Mouse (Mus musculus): ENCODE data around the gene Grb2.

The Grb2 gene

GRCm38 (mm10) chr11:115689137-115689915, 19.1 kb downstream of the Grb2 start:
- DNase-seq (ENCODE audit: low spot score in 2 of 2), result no peak

GRCm38 (mm10) chr11:115686369-115686768, 22.0 kb downstream of the Grb2 start:
- no peak for DNase-seq (ENCODE audit: low spot score in 2 of 2)

GRCm38 (mm10) chr11:115685954-115686353, 22.4 kb downstream of the Grb2 start:
- DNase-seq (ENCODE audit: low spot score in 2 of 2), result no peak

- DNase-seq (ENCODE audit: low spot score in 2 of 2), result no peak
Measured at GRCm38 (mm10) chr11:115684877-115685276, 23.5 kb downstream of the Grb2 start.

- DNase-seq (ENCODE audit: low spot score in 2 of 2), result no peak
Measured at GRCm38 (mm10) chr11:115683326-115683725, 25.1 kb downstream of the Grb2 start.

- no peak for DNase-seq (ENCODE audit: low spot score in 2 of 2)
Measured at GRCm38 (mm10) chr11:115682411-115682810, 26.0 kb downstream of the Grb2 start.

GRCm38 (mm10) chr11:115679554-115680238, 28.7 kb downstream of the Grb2 start:
- DNase-seq (ENCODE audit: low spot score in 2 of 2), result no peak

GRCm38 (mm10) chr11:115678861-115679260, 29.5 kb downstream of the Grb2 start:
- DNase-seq (ENCODE audit: low spot score in 2 of 2), result no peak

GRCm38 (mm10) chr11:115677511-115677910, 30.9 kb downstream of the Grb2 start:
- no peak for DNase-seq (ENCODE audit: low spot score in 2 of 2)

- DNase-seq (ENCODE audit: low spot score in 2 of 2), result no peak
Measured at GRCm38 (mm10) chr11:115676738-115677137, 31.7 kb downstream of the Grb2 start.

GRCm38 (mm10) chr11:115674235-115674865, 34.0 kb downstream of the Grb2 start:
- DNase-seq (ENCODE audit: low spot score in 2 of 2), result no peak

GRCm38 (mm10) chr11:115673471-115674234, 34.7 kb downstream of the Grb2 start:
- no peak for DNase-seq (ENCODE audit: low spot score in 2 of 2)

GRCm38 (mm10) chr11:115672226-115672987, 36.0 kb downstream of the Grb2 start:
- no peak for DNase-seq (ENCODE audit: low spot score in 2 of 2)

GRCm38 (mm10) chr11:115670451-115671050, 37.8 kb downstream of the Grb2 start:
- DNase-seq (ENCODE audit: low spot score in 2 of 2), result no peak

GRCm38 (mm10) chr11:115663676-115664335, 44.6 kb downstream of the Grb2 start:
- no peak for DNase-seq (ENCODE audit: low spot score in 2 of 2)

- DNase-seq (ENCODE audit: low spot score in 2 of 2), result no peak
Measured at GRCm38 (mm10) chr11:115660376-115660775, 48.0 kb downstream of the Grb2 start.

GRCm38 (mm10) chr11:115658521-115658920, 49.9 kb downstream of the Grb2 start:
- no peak for DNase-seq (ENCODE audit: low spot score in 2 of 2)

- DNase-seq (ENCODE audit: low spot score in 2 of 2), result no peak
Measured at GRCm38 (mm10) chr11:115654128-115654527, 54.3 kb downstream of the Grb2 start.

GRCm38 (mm10) chr11:115653194-115653593, 55.2 kb downstream of the Grb2 start:
- DNase-seq (ENCODE audit: low spot score in 2 of 2), result no peak

- DNase-seq (ENCODE audit: low spot score in 2 of 2), result no peak
Measured at GRCm38 (mm10) chr11:115651680-115652079, 56.7 kb downstream of the Grb2 start.

Data from urinary bladder, postnatal 4 days (tissue).